Mouse (Mus musculus): ENCODE data around the gene Etaa1.

DNA sequence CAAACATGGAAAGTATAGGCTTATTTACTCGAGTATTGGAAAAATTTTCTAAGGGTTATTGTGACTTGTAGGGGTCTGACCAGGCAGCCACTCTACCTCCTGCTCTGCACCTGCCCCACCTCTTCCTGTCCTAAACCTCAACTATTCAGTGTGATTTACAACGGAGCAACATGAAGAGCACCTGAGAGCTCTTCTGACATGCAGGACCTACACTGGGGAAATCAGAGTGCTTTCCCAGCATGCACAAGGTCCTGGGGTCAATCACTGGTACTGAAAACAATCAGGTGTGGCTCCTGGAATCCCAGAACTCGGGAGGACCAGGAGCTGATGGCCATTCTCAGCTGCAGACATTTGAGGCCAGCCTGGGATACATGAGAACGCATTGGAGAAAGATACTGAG, 27.6 kb upstream of the Etaa1 start:
- TF ChIP-seq CTCF (IDR thresholded peaks at IDR 0.05; ENCODE audit: control insufficient read depth, insufficient read depth, insufficient replicate concordance, low read depth, low read length) (no peak), POLR2A (IDR thresholded peaks at IDR 0.05; ENCODE audit: control insufficient read depth, low read depth, low read length) (no peak)
